Mouse (Mus musculus) embryonic fibroblast, embryonic 13.5 days (primary cell): Measurements from ENCODE around the gene Gm20388.

Experiments
- CTCF ChIP-seq: IDR thresholded peaks from 2 replicates; pipeline ENCODE4 v1.5.1; 2011; ENCODE audit warnings: mild to moderate bottlenecking, control low read depth, low read length, moderate library complexity, borderline replicate concordance; ENCODE audit not compliant: insufficient read depth
- POLR2A ChIP-seq: IDR thresholded peaks from 2 replicates; pipeline ENCODE4 v1.6.1; 2011; ENCODE audit warnings: low read depth, mild to moderate bottlenecking, control low read depth, low read length, moderate library complexity

DNA sequence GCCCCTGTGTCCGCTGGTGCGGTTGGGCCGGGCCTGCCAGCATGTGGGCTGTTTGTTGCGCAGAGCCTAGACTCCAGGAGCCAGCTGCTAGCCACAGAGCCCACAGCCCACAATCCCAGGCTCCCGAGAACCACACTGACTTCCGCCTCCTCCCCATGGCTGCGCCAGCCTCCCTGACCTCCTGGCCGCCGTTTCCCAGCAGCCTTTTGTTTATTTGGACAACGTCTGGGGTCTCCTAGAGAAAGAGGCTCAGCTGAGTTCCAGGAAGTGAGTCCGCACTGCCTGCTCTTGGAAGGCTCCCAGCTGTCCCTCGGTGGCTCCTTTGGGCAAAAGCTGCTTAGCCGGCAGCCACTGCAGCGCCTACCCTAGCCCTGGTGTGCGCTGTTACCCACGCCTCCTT lies 1754.7 kb downstream of the Gm20388 start:
- TF ChIP-seq CTCF (no peak), POLR2A (0 out of 2 replicates have a peak, but pooled peaks have one; percentile 33)
